Mouse (Mus musculus) heart, adult 2 months (tissue): ENCODE results near the gene Rbfox3. TPM values are rescaled to one million over a fixed set of nuclear protein-coding genes. Genes with fewer than 3 reads are reported as not detected.

Experiments
- DNase-seq, 2 experiments: peaks; one replicate each; pipeline ENCODE4 v3.0.0; 2021
- H3K27ac ChIP-seq: fragments of 200-600 bp; 2 replicates; pipeline ENCODE4 v1.8.1; 2022
- H3K27me3 ChIP-seq: fragments of 200-500 bp; 2 replicates; pipeline ENCODE4 v1.6.1; 2012; ENCODE audit warnings: mild to moderate bottlenecking, low read length, inconsistent platforms, mixed read lengths; ENCODE audit not compliant: control insufficient read depth, insufficient read depth
- H3K36me3 ChIP-seq: fragments of 200-500 bp; 2 replicates; pipeline ENCODE4 v1.6.1; 2012; ENCODE audit warnings: low read length, inconsistent platforms; ENCODE audit not compliant: control insufficient read depth, insufficient read depth
- H3K4me1 ChIP-seq: fragments of 200-500 bp; 2 replicates; pipeline ENCODE4 v1.6.1; 2011; ENCODE audit warnings: low read length; ENCODE audit not compliant: control insufficient read depth, insufficient read depth
- H3K4me3 ChIP-seq: fragments of 200-600 bp; 2 replicates; pipeline ENCODE4 v1.8.1; 2022
- H3K79me2 ChIP-seq: fragments of 200-500 bp; replicated peaks from 2 replicates; pipeline ENCODE4 v1.6.1; 2012; ENCODE audit warnings: mild to moderate bottlenecking, inconsistent platforms, low read length, moderate library complexity, mixed read lengths; ENCODE audit not compliant: control insufficient read depth, insufficient read depth
- H3K9ac ChIP-seq: fragments of 200-500 bp; 2 replicates; pipeline ENCODE4 v1.6.1; 2012; ENCODE audit warnings: low read depth, mild to moderate bottlenecking, control low read depth, inconsistent platforms, low read length, mixed read lengths
- CTCF ChIP-seq: fragments of 200-600 bp; IDR thresholded peaks from 2 replicates; pipeline ENCODE4 v1.8.1; 2022; ENCODE audit warnings: antibody characterized with exemption, mild to moderate bottlenecking, moderate library complexity
- EP300 ChIP-seq: fragments of 200-500 bp; IDR thresholded peaks from 2 replicates; pipeline ENCODE4 v1.6.1; 2011; ENCODE audit warnings: low read depth, low read length, control low read depth; ENCODE audit not compliant: insufficient read depth
- POLR2A ChIP-seq: fragments of 200-500 bp; IDR thresholded peaks from 2 replicates; pipeline ENCODE4 v1.6.1; 2011; ENCODE audit warnings: mild to moderate bottlenecking, low read depth, low read length, control low read depth; ENCODE audit not compliant: insufficient read depth
- WGBS: fragments of 180-500 bp; shearing (Covaris S2); methylation state at CpG from one replicate; pipeline ENCODE4 v1.1.7; 2018; 5-methylcytosine and 5-hydroxymethylcytosine counted together
- intact Hi-C: fragments of 180-260 bp; cut with DNase I; formaldehyde crosslinking; loops from one replicate; pipeline ENCODE4 v1.15.1; 2025
- polyA plus RNA-seq: library from polyadenylated mRNA; depleted of rRNA; stranded (reverse); fragments of >200 nt; gene quantifications from 2 replicates; pipeline ENCODE4 v1.2.3, GENCODE M21; 2012
- total RNA-seq, 2 experiments: library from RNA; stranded (reverse); gene quantifications; 2 replicates each; pipeline ENCODE4 v1.2.3; 2021

Rbfox3 gene
- total and polyA plus RNA-seq, 3 experiments: 0.16 to 0.23 TPM; not detected in 1

- Histone ChIP-seq H3K27ac (no peak overlapping the region), H3K27me3 (no peaks in the 10 kb centered on the region), H3K36me3 (no peaks in the 10 kb centered on the region), H3K4me1 (peaks cover 5% of the 10 kb centered on the region; the same call in 1 of the 2 replicates), H3K9ac (no peak overlapping the region), H3K4me3 (no peak overlapping the region), H3K79me2 (no peaks in the 10 kb centered on the region)
- TF ChIP-seq CTCF (no peak), EP300 (no peak), POLR2A (no peak)
- intact Hi-C loops: no loop called here
- DNase-seq: no peak
- 80% methylated on average over 7 of the region's 7 CpGs for WGBS
These were observed 393.5 kb downstream of the Rbfox3 start for GRCm38 (mm10) chr11:118517924-118518323.

- intact Hi-C loops: no loop called here
- H3K4me3 ChIP-seq: no peak overlapping the region
- no peaks in the 10 kb centered on the region for H3K79me2 ChIP-seq
- TF ChIP-seq POLR2A (no peak), CTCF (no peak), EP300 (no peak)
- H3K36me3 ChIP-seq: no peaks in the 10 kb centered on the region
- no peak for DNase-seq
- WGBS: 61% methylated on average over 15 of the region's 15 CpGs
- H3K27me3 ChIP-seq: no peaks in the 10 kb centered on the region
- peaks cover 4% of the 10 kb centered on the region; the same call in 1 of the 2 replicates for H3K4me1 ChIP-seq
- H3K27ac ChIP-seq: no peak overlapping the region
- no peak overlapping the region for H3K9ac ChIP-seq
These were observed 399.0 kb downstream of the Rbfox3 start for GRCm38 (mm10) chr11:118512257-118512910.

DNA sequence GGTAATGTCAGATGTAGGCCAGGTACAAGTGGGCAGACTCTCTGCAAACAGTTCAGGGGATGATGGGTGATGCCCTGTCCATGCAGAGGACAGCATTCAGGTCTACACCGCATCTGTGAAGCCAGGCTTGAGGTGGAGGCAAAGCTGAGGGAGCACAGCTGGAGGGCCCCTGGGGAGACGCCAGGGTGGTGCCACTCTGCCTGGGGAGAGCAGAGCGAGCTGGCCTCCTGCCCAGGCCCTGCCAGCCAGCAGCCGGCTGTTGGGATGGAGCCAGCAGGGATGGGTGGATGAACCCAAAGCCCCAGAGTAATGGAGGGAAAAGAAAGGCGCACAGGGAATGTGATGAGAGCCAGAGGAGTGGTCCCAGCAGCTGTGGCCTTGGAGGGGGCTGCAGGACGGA, 399.5 kb downstream of the Rbfox3 start:
- DNase-seq: peak; percentile 48 to 56
- Histone ChIP-seq H3K4me1 (peaks cover 4% of the 10 kb centered on the region; the same call in 1 of the 2 replicates), H3K9ac (no peak overlapping the region), H3K27me3 (no peaks in the 10 kb centered on the region), H3K36me3 (no peaks in the 10 kb centered on the region), H3K27ac (no peak overlapping the region), H3K79me2 (no peaks in the 10 kb centered on the region), H3K4me3 (no peak overlapping the region)
- TF ChIP-seq CTCF (no peak), EP300 (no peak), POLR2A (no peak)
- WGBS: 39% methylated on average over 6 of the region's 6 CpGs
- intact Hi-C loops: no loop called here

GRCm38 (mm10) chr11:118508341-118508740, 403.1 kb downstream of the Rbfox3 start:
- Histone ChIP-seq H3K27ac (no peak overlapping the region), H3K4me1 (no peaks in the 10 kb centered on the region), H3K79me2 (no peaks in the 10 kb centered on the region), H3K36me3 (no peaks in the 10 kb centered on the region), H3K9ac (no peak overlapping the region), H3K4me3 (no peak overlapping the region), H3K27me3 (no peaks in the 10 kb centered on the region)
- TF ChIP-seq EP300 (no peak), CTCF (no peak), POLR2A (no peak)
- no peak for DNase-seq
- intact Hi-C loops: loop anchor here (2.0 kb wide), 1 partner anchor 234 kb away; no protein-coding TSS in a partner anchor
- WGBS: 73% methylated on average over 7 of the region's 7 CpGs

DNA sequence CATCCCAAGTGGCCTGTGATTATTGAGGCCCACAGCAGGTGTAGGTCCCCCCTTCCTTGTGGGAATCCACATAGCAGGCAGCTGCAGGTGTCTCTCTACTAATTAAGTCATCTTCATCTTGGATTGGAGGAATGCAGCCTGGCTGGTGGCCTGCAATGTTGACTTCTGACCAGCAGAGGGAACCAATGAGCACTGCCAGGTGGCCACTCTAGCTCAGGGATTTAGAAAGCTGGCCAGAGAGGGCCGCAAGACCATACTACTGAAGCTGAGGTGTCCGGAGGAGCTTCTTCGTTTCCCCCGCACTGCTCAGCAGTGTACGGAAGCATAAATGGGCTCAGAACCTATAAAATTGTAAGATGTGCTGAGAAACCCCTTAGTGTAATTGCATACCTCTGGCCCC, 403.5 kb downstream of the Rbfox3 start:
- TF ChIP-seq POLR2A (no peak), EP300 (peak; percentile 72), CTCF (peak; percentile 100; the same call in 1 of the 2 replicates)
- H3K4me1 ChIP-seq: no peaks in the 10 kb centered on the region
- no peaks in the 10 kb centered on the region; the same call in 1 of the 2 replicates for H3K27me3 ChIP-seq
- H3K4me3 ChIP-seq: no peak overlapping the region
- H3K9ac ChIP-seq: no peak overlapping the region
- intact Hi-C loops: loop anchor here (2.0 kb wide), 1 partner anchor 235 kb away; no protein-coding TSS in a partner anchor
- 26% methylated on average over 5 of the region's 5 CpGs for WGBS
- H3K36me3 ChIP-seq: no peaks in the 10 kb centered on the region
- H3K79me2 ChIP-seq: no peaks in the 10 kb centered on the region
- peak; percentile 63 to 81 for DNase-seq
- H3K27ac ChIP-seq: no peak overlapping the region

DNA sequence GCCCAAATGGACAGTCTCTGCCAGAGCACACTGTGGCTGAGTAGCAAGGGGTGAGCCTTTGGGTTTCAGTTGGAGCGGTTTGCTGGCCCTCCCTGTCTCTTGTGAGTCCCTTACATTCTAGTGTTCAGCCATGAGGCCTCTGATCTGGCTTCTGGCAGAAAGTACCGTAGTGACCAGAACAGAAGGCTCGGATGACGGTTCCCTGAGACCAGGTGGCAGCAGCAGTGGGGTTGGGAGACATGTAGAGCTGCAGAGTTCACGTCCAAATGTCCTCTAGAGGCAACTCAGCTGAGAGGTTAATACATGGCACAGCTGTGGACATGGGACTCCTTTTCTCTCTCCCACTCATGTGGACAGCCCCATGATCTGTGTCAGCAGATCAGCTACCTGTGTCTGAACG, 404.3 kb downstream of the Rbfox3 start:
- Histone ChIP-seq H3K79me2 (no peaks in the 10 kb centered on the region), H3K4me1 (no peaks in the 10 kb centered on the region), H3K27ac (no peak overlapping the region), H3K27me3 (no peaks in the 10 kb centered on the region; the same call in 1 of the 2 replicates), H3K36me3 (no peaks in the 10 kb centered on the region), H3K9ac (no peak overlapping the region), H3K4me3 (no peak overlapping the region)
- TF ChIP-seq CTCF (no peak), EP300 (no peak), POLR2A (no peak)
- WGBS: 86% methylated on average over 6 of the region's 6 CpGs
- intact Hi-C loops: no loop called here
- no peak for DNase-seq
